Mouse (Mus musculus) bone marrow macrophage, adult 2 months (primary cell): ENCODE measurements around the gene Gm14409. TPM values are rescaled to one million over a fixed set of nuclear protein-coding genes. Genes with fewer than 3 reads are reported as not detected.
"Not testable (repeated sequence)": the region's sequence is repeated elsewhere in the genome, so short reads cannot be mapped to it uniquely, and the experiment has no call there.

ENCODE experiments used
- H3K27ac ChIP-seq: 2 replicates; pipeline ENCODE4 v1.5.1; 2012; ENCODE audit warnings: low read depth, low read length; ENCODE audit not compliant: insufficient read depth
- H3K4me1 ChIP-seq: 2 replicates; pipeline ENCODE4 v1.6.1; 2012; ENCODE audit warnings: low read length; ENCODE audit not compliant: control insufficient read depth, insufficient read depth
- H3K4me3 ChIP-seq: 2 replicates; pipeline ENCODE4 v1.5.1; 2012; ENCODE audit warnings: mild to moderate bottlenecking, low read length, moderate library complexity; ENCODE audit not compliant: insufficient read depth
- polyA plus RNA-seq: library from polyadenylated mRNA; stranded (reverse); fragments of >200 nt; gene quantifications from 2 replicates; pipeline ENCODE4 v1.2.4, GENCODE M21; 2012; ENCODE audit not compliant: missing spikeins, insufficient read depth, insufficient read length

The Gm14409 gene
- polyA plus RNA-seq = 0.67 TPM in 1 of 2 replicates, not detected in the other

DNA sequence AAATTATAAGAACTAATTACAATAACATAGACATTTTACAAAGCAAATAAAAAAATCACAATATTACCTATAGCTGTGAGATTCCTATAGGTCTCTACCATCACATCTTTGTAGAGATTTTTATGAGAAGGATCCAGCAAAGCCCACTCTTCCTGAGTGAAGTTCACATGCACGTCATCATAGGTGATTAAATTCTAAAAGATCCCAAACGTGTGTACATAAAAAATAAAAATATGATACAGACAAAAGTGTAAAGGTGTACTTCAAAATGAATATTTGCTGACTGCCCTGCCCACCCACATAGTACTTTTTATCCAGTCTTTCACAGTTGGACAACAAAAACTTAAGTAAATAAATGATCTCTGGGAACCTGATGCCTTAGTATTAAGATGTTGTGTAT is at the start of gene Gm14409:
Gene Gm14409, minus strand, starts transcription at position 101 of the 400 bp plus-strand sequence.
- H3K4me1 ChIP-seq, H3K4me3 ChIP-seq, H3K27ac ChIP-seq: not testable (repeated sequence)

DNA sequence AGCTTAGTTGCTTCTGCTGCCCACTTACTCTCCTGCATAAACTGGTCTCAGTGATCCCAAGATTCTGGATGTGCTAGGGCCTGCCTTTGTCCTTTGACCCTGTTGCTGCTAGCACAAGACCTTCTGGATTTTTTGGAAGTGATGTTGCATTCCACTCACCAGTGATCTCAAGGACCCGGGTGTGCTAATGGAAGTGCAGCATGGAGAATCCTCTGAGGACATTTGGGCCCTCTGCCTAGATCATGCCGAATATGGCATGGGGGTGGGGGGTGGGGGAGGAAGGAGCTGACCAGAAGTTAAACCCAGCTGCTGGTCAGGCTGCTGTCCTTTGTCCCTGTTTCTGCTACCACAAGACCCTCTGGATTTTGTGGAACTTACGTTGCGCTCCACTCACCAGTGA is 42.8 kb upstream of the Gm14409 start:
- not testable (repeated sequence) for H3K4me1 ChIP-seq, H3K27ac ChIP-seq, H3K4me3 ChIP-seq

DNA sequence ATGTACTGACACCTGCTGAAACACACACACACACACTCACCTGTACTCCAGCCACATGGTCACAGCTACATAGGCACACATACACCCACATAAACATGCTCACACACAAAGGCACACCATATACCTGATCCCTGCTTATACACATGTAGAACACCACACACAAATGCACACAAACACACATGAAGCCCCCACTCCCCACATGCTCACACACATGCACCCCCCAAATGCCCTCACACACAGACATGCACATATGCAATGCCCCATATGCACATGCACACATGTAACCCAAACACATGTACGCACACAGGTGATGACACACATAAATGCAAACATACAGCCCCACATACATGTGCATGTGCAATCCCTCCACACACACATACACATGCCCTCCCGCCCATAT is 38.1 kb upstream of the Gm14409 start:
- not testable (repeated sequence) for H3K4me3 ChIP-seq, H3K4me1 ChIP-seq, H3K27ac ChIP-seq

DNA sequence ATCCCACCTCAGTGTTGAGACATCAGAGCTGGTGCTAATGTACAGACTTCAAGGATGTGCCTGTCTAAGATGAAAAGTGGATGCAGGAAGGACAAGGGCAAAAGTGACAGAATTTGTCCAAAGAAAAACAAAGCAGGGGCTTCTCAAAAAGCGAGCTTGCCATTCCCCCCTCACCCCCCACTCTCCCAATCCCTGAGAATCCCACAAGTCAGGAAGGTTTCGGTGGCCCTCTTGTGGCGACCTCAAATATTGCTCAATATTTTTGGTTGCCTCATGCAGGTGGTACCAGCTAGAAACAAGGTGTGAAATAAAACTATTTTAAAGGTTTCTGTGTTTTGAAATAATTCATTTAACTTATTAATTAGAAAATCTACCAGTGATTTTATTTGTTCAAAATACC is 16.9 kb upstream of the Gm14409 start:
- H3K4me1 ChIP-seq, H3K4me3 ChIP-seq, H3K27ac ChIP-seq: not testable (repeated sequence)

DNA sequence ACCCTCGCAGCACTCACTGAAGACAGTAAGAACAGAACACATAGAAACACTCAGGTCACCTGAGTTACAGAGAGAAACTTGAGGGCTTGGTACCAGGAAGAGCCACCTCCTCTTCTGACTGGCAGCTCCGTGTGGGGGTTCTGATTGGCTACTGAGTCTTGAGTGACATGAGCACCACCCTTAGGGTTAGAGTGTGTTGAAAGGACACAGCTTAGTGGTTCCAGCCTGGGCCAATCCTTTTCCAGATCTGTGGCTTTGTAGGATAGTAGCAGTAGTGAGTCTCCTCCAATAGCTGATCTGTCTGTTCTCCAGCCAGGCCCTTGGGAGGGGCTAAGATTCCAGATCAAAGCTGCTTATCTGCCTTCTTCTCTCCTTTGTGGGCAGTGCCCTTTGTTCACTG is 10.9 kb upstream of the Gm14409 start:
- not testable (repeated sequence) for H3K27ac ChIP-seq

DNA sequence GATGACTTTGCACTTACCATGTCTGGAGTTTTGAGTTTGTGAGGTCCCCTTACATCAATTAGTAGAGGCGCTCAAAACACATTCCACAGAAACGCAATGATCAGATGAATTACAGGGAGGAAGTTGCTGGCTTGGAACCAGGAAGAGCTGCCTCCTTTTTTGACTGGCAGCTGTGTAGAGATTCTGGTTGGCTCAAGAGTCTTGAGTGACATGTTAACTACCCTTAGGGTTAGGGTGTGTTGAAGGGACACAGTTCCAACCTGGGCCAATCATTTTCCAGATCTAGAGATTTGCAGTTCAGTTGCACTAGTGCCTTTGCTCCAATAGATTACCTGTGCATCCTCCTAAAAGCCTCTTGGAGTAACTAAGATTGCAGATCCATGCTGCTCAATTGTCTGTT is 5.4 kb upstream of the Gm14409 start:
- H3K4me3 ChIP-seq, H3K27ac ChIP-seq, H3K4me1 ChIP-seq: not testable (repeated sequence)

More for the DNA sequence above, 10.9 kb upstream of the Gm14409 start:
- H3K4me1 ChIP-seq, H3K4me3 ChIP-seq: not testable (repeated sequence)

DNA sequence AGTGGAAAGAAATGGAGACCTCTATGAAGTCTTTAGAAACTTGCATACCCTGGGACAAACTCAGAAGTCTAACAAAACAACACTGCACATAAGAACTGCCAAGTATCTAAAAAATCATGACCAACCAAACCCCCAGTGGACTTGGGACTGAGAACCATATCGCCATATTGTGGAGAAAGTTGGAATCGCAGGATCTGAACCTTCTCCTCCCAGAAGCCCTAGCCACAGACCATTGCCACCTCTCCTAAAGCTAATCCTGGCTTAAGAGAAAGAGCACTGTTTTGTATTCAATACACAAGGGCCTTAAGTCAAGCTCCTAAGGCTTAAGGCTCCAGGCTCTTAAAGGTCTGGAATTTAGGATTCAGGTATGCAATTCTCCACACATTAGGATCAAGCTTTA is 19.4 kb downstream of the Gm14409 start:
- H3K27ac ChIP-seq, H3K4me1 ChIP-seq, H3K4me3 ChIP-seq: not testable (repeated sequence)

DNA sequence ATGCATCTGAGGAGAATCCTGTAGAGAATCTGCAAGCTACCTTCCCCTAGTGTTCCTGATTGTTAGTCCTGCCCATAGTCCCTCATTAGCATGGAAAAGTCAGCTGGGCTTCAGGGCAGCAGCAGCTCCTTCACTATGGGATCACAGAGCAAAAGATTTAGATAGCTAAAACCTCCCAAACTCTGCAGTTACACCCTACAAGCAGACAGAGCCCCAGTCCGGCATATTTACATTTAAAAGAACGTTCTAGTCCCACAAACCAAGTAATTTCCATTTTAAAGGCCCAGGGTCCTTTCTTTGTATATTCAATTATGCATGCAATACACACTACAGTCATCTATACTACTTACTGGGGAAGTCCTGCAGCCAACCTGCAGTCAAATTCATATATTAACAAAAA is 36.4 kb downstream of the Gm14409 start:
- H3K27ac ChIP-seq, H3K4me3 ChIP-seq, H3K4me1 ChIP-seq: not testable (repeated sequence)

Other genes starting within 250 kb of the Gm14409 start
- 1.5 and 2.3 TPM in 2 replicates for gene Gm14401, start 192.7 kb downstream of the Gm14409 start, polyA plus RNA-seq
- gene Gm14410, start 60.6 kb downstream of the Gm14409 start, polyA plus RNA-seq = 7.4 and 9.8 TPM in 2 replicates
- 0.60 TPM in 1 of 2 replicates, not detected in the other for gene Gm14412, start 57.3 kb upstream of the Gm14409 start, polyA plus RNA-seq
- 1.6 and 3.7 TPM in 2 replicates for gene Gm14418, start 131.3 kb upstream of the Gm14409 start, polyA plus RNA-seq
- gene Zfp970, start 197.7 kb upstream of the Gm14409 start, polyA plus RNA-seq = 11.3 and 11.4 TPM in 2 replicates
- gene Gm14403, start 231.2 kb upstream of the Gm14409 start, polyA plus RNA-seq = 1.8 and 7.2 TPM in 2 replicates